Mouse (Mus musculus) frontal cortex, postnatal 36 days (tissue): ENCODE data around the gene Morc3.

Experiments used
- DNase-seq, 2 experiments: peaks; one replicate each; pipeline ENCODE4 v3.0.0; 2022; ENCODE audit warnings: low spot score in 2 of 2

Morc3 gene

DNA sequence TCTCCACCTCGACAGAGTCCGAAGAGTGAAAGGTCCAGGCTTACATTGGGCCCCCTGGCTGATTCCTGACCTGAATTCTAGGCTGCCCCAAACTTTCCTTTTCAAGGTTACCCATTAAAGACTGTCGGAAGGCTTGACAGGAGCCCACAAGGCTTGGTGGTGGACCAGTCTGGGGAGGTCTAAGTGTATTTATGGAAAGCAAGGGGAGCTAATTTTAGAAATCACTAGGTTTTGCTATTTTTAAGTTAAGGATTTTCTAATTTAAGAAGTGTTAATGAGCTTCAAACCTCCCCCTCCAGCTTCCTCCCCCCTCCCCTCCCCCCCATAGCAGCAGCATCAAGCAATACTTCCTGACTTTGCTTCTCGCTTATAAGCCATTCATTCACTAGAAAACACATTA is 88.8 kb downstream of the Morc3 start:
- no peak for DNase-seq

DNA sequence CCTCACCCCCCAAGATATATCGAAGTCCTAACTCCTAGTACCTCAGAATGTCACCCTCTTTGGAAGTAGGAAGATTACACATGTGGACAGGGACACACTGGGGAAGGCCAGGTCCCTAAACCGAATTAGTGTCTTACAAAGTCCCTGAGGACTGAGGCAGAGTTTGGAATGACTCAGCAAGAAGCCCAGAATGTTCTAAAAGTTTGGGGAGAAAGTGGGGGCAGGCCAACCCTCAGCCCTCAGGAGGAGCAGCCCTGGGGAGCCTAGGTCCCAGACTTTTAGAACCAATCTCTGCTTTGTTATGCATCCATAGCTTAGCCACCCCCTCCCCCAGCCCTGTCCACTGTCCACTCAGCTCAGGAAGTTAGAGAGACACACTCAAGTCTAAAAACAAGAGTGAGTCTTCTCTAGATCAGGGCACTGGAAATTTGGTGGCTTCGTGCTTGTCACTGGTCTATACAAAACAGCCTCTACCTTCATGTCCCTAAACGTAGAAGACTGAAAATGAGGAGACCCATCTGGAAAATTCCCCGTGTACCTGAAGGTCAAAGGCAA is 91.0 kb downstream of the Morc3 start:
- DNase-seq, result no peak

DNA sequence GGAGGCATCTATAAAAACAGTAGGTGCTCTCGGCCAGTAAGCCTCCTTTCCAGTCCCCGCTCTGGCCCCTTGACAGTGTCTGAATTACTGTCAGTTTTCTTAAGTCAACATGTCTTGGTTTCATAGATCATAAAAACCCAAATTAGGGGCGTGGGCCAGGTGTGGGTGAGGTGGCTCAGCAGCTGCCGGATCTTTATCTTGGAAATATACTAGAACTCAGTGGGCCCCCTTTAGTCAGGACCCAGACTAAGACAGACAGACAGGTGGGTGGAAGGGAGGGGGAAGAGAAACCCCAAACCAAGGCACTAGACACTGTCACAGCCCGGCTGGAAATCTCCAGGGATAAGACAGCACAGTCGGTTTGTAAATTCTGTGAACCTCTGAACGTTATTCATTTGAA is 91.9 kb downstream of the Morc3 start:
- no peak for DNase-seq
